Mouse (Mus musculus): ENCODE results near the gene Cpox. TPM values are rescaled to one million over a fixed set of nuclear protein-coding genes. Genes with fewer than 3 reads are reported as not detected.

Cpox gene
- polyA plus RNA-seq, 1 experiment from 2014 or later: 42.3 TPM

- no peaks in the 10 kb centered on the region for H3K27me3 ChIP-seq (ENCODE audit: control insufficient read depth, insufficient read depth, low read length)
- DNase-seq (ENCODE audit: low spot score): no peak
- TF ChIP-seq CTCF (IDR thresholded peaks at IDR 0.05; ENCODE audit: low read depth) (no peak), EP300 (optimal IDR thresholded peaks at IDR 0.05) (no peak)
- no peak overlapping the region for H3K27ac ChIP-seq (replicated peaks)
- peaks cover 15% of the 10 kb centered on the region; the same call in 1 of the 2 replicates for H3K36me3 ChIP-seq (ENCODE audit: control insufficient read depth, insufficient read depth, low read length)
- 94% methylated on average over 3 of the region's 3 CpGs for WGBS
- no peak overlapping the region for H3K4me2 ChIP-seq (replicated peaks; ENCODE audit: low read depth)
- H3K4me1 ChIP-seq (replicated peaks; ENCODE audit: control insufficient read depth, insufficient read depth): no peaks in the 10 kb centered on the region
- ATAC-seq (ENCODE audit: low FRiP score, low TSS enrichment): no peak
- no peak overlapping the region for H3K9ac ChIP-seq (ENCODE audit: low read length)
- no peak overlapping the region for H3K4me3 ChIP-seq (ENCODE audit: low read depth, low read length)
- no peaks in the 10 kb centered on the region for H3K9me3 ChIP-seq (ENCODE audit: control insufficient read depth, low read length)
Observed at GRCm38 (mm10) chr16:58676633-58677032, 6.5 kb downstream of the Cpox start.

GRCm38 (mm10) chr16:58677491-58677890, 7.4 kb downstream of the Cpox start:
- no peaks in the 10 kb centered on the region for H3K27me3 ChIP-seq (ENCODE audit: control insufficient read depth, insufficient read depth, low read length)
- H3K9me3 ChIP-seq (ENCODE audit: control insufficient read depth, low read length): no peaks in the 10 kb centered on the region
- no peaks in the 10 kb centered on the region for H3K4me1 ChIP-seq (replicated peaks; ENCODE audit: control insufficient read depth, insufficient read depth)
- H3K36me3 ChIP-seq (ENCODE audit: control insufficient read depth, insufficient read depth, low read length): peaks cover 15% of the 10 kb centered on the region; the same call in 1 of the 2 replicates
- ATAC-seq (ENCODE audit: low FRiP score, low TSS enrichment): no peak
- H3K4me3 ChIP-seq (ENCODE audit: low read depth, low read length): no peak overlapping the region
- no peak overlapping the region for H3K9ac ChIP-seq (ENCODE audit: low read length)
- WGBS: 76% methylated on average over 5 of the region's 5 CpGs
- no peak for DNase-seq (ENCODE audit: low spot score)
- H3K27ac ChIP-seq (replicated peaks): no peak overlapping the region
- TF ChIP-seq EP300 (optimal IDR thresholded peaks at IDR 0.05) (no peak), CTCF (IDR thresholded peaks at IDR 0.05; ENCODE audit: low read depth) (no peak)
- H3K4me2 ChIP-seq (replicated peaks; ENCODE audit: low read depth): no peak overlapping the region

DNA sequence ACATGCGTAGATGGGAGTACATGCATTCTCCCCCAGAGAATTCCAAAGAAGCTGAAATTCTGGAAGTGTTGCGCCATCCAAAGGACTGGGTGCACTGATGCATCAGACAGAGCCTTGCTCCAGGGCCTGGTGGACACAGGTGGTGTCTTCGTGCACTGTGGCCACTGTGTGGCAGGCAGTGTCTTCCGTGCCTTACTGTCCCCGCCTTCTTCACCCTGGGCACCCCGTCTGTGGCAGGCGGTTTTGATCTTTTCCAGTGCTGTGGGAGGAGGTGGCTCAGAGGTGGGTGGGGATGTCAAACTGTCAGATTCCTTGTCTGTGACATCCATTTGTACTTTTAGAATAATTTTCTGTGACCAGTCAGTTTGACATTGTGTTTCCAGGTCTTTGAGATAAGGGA, 8.6 kb downstream of the Cpox start:
- peaks cover 15% of the 10 kb centered on the region; the same call in 1 of the 2 replicates for H3K36me3 ChIP-seq (ENCODE audit: control insufficient read depth, insufficient read depth, low read length)
- no peak overlapping the region for H3K4me2 ChIP-seq (replicated peaks; ENCODE audit: low read depth)
- DNase-seq (ENCODE audit: low spot score): no peak
- no peak overlapping the region for H3K4me3 ChIP-seq (ENCODE audit: low read depth, low read length)
- no peaks in the 10 kb centered on the region for H3K9me3 ChIP-seq (ENCODE audit: control insufficient read depth, low read length)
- TF ChIP-seq EP300 (optimal IDR thresholded peaks at IDR 0.05) (no peak), CTCF (IDR thresholded peaks at IDR 0.05; ENCODE audit: low read depth) (peak; percentile 43)
- no peaks in the 10 kb centered on the region for H3K4me1 ChIP-seq (replicated peaks; ENCODE audit: control insufficient read depth, insufficient read depth)
- 68% methylated on average over 7 of the region's 7 CpGs for WGBS
- H3K27me3 ChIP-seq (ENCODE audit: control insufficient read depth, insufficient read depth, low read length): no peaks in the 10 kb centered on the region
- no peak for ATAC-seq (ENCODE audit: low FRiP score, low TSS enrichment)
- H3K9ac ChIP-seq (ENCODE audit: low read length): no peak overlapping the region
- H3K27ac ChIP-seq (replicated peaks): no peak overlapping the region; the same call in 1 of the 2 replicates

DNA sequence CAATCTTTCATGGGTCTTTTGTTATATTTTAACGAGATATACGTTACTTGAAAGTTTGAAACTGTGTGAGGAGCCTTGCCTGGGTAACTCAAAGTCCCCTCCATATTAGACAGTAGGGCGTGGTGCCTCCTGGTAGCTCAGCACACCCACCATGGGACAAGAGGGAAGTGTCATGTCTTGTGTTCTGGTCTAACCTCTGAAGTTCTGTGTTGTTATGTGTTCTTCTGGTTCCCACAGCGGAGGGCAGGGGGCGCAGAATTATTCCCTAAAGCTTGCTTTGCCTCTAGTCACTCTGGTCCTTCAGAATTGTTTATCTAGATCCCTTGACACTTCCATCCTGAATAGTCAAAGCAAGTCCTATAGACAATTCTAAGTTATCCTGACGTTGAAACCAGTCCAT, 12.0 kb downstream of the Cpox start:
- DNase-seq (ENCODE audit: low spot score) (no peak), ATAC-seq (ENCODE audit: low FRiP score, low TSS enrichment) (no peak)
- no peaks in the 10 kb centered on the region for H3K27me3 ChIP-seq (ENCODE audit: control insufficient read depth, insufficient read depth, low read length)
- H3K4me2 ChIP-seq (replicated peaks; ENCODE audit: low read depth): no peak overlapping the region
- H3K9me3 ChIP-seq (ENCODE audit: control insufficient read depth, low read length): no peaks in the 10 kb centered on the region
- TF ChIP-seq CTCF (IDR thresholded peaks at IDR 0.05; ENCODE audit: low read depth) (no peak), EP300 (optimal IDR thresholded peaks at IDR 0.05) (no peak)
- H3K27ac ChIP-seq (replicated peaks): no peak overlapping the region
- H3K9ac ChIP-seq (ENCODE audit: low read length): no peak overlapping the region
- H3K4me1 ChIP-seq (replicated peaks; ENCODE audit: control insufficient read depth, insufficient read depth): no peaks in the 10 kb centered on the region
- H3K36me3 ChIP-seq (ENCODE audit: control insufficient read depth, insufficient read depth, low read length): 0 out of 2 replicates have a peak, but pooled peaks cover 5% of the 10 kb centered on the region
- no peak overlapping the region for H3K4me3 ChIP-seq (ENCODE audit: low read depth, low read length)
- 87% methylated on average over 6 of the region's 6 CpGs for WGBS

DNA sequence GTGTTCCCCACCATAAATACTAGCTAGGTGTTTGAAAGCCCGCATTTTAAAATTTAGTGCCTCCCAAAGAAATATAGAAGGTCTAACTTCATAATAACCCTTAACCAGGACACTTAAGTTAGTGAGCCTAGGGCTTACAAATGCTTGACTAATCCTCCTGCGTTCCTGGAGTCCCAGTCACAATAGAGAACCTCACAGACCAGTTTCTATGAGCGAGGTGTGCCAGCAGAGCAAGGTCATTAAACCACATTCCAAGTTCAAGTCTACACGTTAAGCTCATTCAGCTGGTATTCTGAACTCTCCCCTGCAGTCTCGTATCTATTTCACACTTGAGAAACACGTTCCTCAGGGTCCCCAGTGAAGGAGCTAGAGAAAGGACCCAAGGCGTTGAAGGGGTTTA, 12.8 kb downstream of the Cpox start:
- H3K27ac ChIP-seq (replicated peaks): peak overlapping the region; percentile 45

GRCm38 (mm10) chr16:58683911-58684310, 13.8 kb downstream of the Cpox start:
- ATAC-seq (ENCODE audit: low FRiP score, low TSS enrichment): no peak
- 83% methylated on average over 4 of the region's 4 CpGs for WGBS
- no peak overlapping the region for H3K27ac ChIP-seq (replicated peaks)
- no peak overlapping the region for H3K4me3 ChIP-seq (ENCODE audit: low read depth, low read length)
- no peaks in the 10 kb centered on the region for H3K36me3 ChIP-seq (ENCODE audit: control insufficient read depth, insufficient read depth, low read length)
- H3K4me2 ChIP-seq (replicated peaks; ENCODE audit: low read depth): no peak overlapping the region
- TF ChIP-seq EP300 (optimal IDR thresholded peaks at IDR 0.05) (no peak), CTCF (IDR thresholded peaks at IDR 0.05; ENCODE audit: low read depth) (no peak)
- no peaks in the 10 kb centered on the region for H3K27me3 ChIP-seq (ENCODE audit: control insufficient read depth, insufficient read depth, low read length)
- no peaks in the 10 kb centered on the region for H3K4me1 ChIP-seq (replicated peaks; ENCODE audit: control insufficient read depth, insufficient read depth)
- H3K9ac ChIP-seq (ENCODE audit: low read length): no peak overlapping the region
- no peaks in the 10 kb centered on the region for H3K9me3 ChIP-seq (ENCODE audit: control insufficient read depth, low read length)
- no peak for DNase-seq (ENCODE audit: low spot score)

More for the DNA sequence above, 12.8 kb downstream of the Cpox start:
- Histone ChIP-seq H3K4me3 (ENCODE audit: low read depth, low read length) (no peak overlapping the region), H3K4me1 (replicated peaks; ENCODE audit: control insufficient read depth, insufficient read depth) (no peaks in the 10 kb centered on the region), H3K27me3 (ENCODE audit: control insufficient read depth, insufficient read depth, low read length) (no peaks in the 10 kb centered on the region), H3K36me3 (ENCODE audit: control insufficient read depth, insufficient read depth, low read length) (0 out of 2 replicates have a peak, but pooled peaks cover 1% of the 10 kb centered on the region), H3K9me3 (ENCODE audit: control insufficient read depth, low read length) (no peaks in the 10 kb centered on the region), H3K9ac (ENCODE audit: low read length) (no peak overlapping the region), H3K4me2 (replicated peaks; ENCODE audit: low read depth) (no peak overlapping the region)
- TF ChIP-seq EP300 (optimal IDR thresholded peaks at IDR 0.05) (peak; percentile 63), CTCF (IDR thresholded peaks at IDR 0.05; ENCODE audit: low read depth) (no peak)
- WGBS: 63% methylated on average over 7 of the region's 7 CpGs
- no peak for DNase-seq (ENCODE audit: low spot score)
- ATAC-seq (ENCODE audit: low FRiP score, low TSS enrichment): peak; percentile 73

All from stomach, postnatal 0 days (tissue).